Mouse (Mus musculus): ENCODE measurements around the gene Gdi1. TPM values are rescaled to one million over a fixed set of nuclear protein-coding genes. Genes with fewer than 3 reads are reported as not detected.

Gdi1 gene
- polyA plus RNA-seq, 1 experiment from 2014 or later = 219 TPM

DNA sequence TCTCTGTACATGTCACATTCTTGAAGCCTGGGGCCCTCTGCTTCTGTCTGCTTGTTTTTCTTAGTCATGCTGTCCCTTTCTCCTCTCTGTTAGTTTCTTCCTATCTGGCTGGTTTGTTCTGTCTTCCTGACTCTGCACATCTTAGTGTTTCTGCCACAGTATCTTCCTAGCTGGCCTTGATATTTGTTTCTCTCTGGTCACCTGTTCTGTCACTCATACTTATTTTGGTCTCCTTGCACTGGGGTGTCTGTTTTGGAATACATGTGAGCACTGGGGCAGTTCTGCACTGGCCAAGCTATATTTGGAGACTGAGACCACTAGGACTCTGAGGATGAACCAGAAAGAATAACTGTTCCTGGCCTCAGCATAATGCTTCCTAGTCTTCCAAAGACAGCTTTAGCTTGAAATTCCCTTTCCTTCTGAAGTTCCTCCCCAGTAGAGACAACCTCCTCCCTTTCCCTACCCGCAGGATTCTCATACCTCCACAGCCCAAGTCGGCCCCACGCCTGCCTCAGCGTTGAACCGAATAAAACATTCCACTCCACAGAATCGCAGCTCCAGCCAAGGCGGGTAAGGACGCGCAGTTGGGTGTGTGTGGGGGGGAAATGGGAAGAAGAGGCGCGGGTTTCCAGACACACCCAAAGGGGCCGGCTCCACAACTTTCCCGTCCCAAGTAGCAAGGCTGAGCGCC is 23.6 kb upstream of the Gdi1 start:
- peak overlapping the region; percentile 53 for H3K4me3 ChIP-seq (replicated peaks; ENCODE audit: low read length)
- 0 out of 2 replicates have a peak, but pooled peaks have one; percentile 5 for ATAC-seq (ENCODE audit: insufficient read depth, low FRiP score)
- peak overlapping the region; percentile 70 for H3K9ac ChIP-seq (ENCODE audit: low read length)
- no peaks in the 10 kb centered on the region for H3K36me3 ChIP-seq (ENCODE audit: control insufficient read depth, insufficient read depth, low read length)
- H3K4me1 ChIP-seq (ENCODE audit: control insufficient read depth, insufficient read depth, low read length) = peaks cover 6% of the 10 kb centered on the region; the same call in 1 of the 2 replicates
- H3K4me2 ChIP-seq (ENCODE audit: low read depth, low read length) = peak overlapping the region; percentile 65
- WGBS = 8% methylated on average over 14 of the region's 14 CpGs
- H3K27me3 ChIP-seq (ENCODE audit: control insufficient read depth, insufficient read depth, low read length) = no peaks in the 10 kb centered on the region
- H3K9me3 ChIP-seq (replicated peaks; ENCODE audit: control insufficient read depth, low read length) = no peaks in the 10 kb centered on the region
- H3K27ac ChIP-seq (ENCODE audit: low read length) = peak overlapping the region; percentile 93

DNA sequence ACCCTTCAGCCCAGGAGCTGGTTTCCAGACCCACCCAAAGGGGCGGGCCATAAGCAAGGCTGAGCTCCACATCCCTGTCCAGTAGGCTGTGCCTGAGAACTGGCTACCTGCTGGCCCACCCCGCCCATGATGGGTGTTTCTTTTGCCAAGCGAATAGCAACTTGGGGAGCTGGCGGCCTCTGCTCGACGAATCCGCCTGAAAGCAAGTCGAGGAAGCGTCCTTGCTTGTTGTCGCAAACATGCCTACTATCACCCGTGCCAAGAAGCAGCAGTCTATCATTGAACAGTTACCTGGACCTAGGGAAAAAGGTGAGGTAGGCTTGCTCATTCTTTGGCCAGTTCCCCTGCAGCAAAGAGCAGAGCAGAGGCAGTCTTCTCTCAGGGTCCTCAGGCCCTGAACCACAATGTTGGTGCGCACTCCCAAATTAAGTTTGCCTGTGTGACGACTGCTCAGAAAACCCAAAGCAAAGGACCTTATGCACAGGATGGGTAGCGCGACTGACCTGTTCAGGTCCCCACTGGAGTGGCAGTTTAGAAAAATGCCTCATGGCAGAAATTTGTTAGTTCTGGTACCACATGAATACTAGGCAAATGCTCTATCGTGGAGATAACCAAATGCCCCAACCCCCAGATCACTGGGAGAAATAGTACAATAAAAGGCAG is 22.9 kb upstream of the Gdi1 start, which contains the start of the genes Taz and Dnase1l1:
Gene Taz, plus strand, starts transcription at position 181 of the 663 bp plus-strand sequence.
Gene Dnase1l1, minus strand, starts transcription at position 606 of the 663 bp plus-strand sequence.
- Histone ChIP-seq H3K4me1 (ENCODE audit: control insufficient read depth, insufficient read depth, low read length) (peaks cover 6% of the 10 kb centered on the region; the same call in 1 of the 2 replicates), H3K27ac (ENCODE audit: low read length) (peak within 1 kb of the TSS; percentile 93), H3K9ac (ENCODE audit: low read length) (peak within 1 kb of the TSS; percentile 70), H3K4me3 (replicated peaks; ENCODE audit: low read length) (peak within 1 kb of the TSS; percentile 53), H3K4me2 (ENCODE audit: low read depth, low read length) (peak within 1 kb of the TSS; percentile 65), H3K27me3 (ENCODE audit: control insufficient read depth, insufficient read depth, low read length) (no peaks in the 10 kb centered on the region), H3K36me3 (ENCODE audit: control insufficient read depth, insufficient read depth, low read length) (no peaks in the 10 kb centered on the region), H3K9me3 (replicated peaks; ENCODE audit: control insufficient read depth, low read length) (no peaks in the 10 kb centered on the region)
- ATAC-seq (ENCODE audit: insufficient read depth, low FRiP score) = peak; percentile 95
- WGBS = 16% methylated on average over 16 of the region's 16 CpGs

DNA sequence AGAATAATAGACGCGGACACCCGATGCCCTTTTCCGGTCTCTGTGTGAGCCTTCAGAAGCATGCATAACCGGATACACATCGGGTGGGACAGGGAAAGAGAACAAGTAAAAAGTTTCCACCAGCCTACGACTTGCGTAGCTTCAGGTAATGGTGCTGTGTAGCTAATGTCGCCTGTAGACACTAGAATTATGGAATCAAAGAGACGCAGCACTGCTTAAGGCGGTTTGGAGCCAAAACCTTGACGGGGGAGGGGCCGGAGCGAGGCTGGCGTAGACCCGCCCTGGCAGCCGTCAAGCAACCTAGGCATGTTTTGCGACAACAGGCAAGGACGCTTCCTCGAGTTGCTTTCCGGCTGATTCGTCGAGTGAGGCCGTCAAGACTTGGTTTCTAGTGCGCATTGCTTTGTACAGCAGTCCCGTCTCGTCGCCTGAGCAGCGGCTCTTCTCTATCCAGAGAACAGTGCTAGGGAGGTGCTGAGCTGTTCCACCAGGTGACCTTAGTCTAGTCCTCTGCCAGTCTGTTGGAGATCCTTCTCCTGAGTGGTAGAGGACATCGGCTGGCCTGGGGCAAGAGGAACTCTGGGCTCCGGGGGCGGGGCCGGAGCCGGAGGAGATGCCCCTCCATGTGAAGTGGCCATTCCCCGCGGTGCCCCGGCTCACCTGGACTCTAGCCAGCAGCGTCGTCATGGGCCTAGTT is 22.3 kb upstream of the Gdi1 start:
- no peaks in the 10 kb centered on the region for H3K9me3 ChIP-seq (replicated peaks; ENCODE audit: control insufficient read depth, low read length)
- WGBS = 19% methylated on average over 39 of the region's 39 CpGs
- peaks cover 6% of the 10 kb centered on the region; the same call in 1 of the 2 replicates for H3K4me1 ChIP-seq (ENCODE audit: control insufficient read depth, insufficient read depth, low read length)
- peak overlapping the region; percentile 65 for H3K4me2 ChIP-seq (ENCODE audit: low read depth, low read length)
- H3K27me3 ChIP-seq (ENCODE audit: control insufficient read depth, insufficient read depth, low read length) = no peaks in the 10 kb centered on the region
- H3K36me3 ChIP-seq (ENCODE audit: control insufficient read depth, insufficient read depth, low read length) = no peaks in the 10 kb centered on the region
- peak overlapping the region; percentile 53 for H3K4me3 ChIP-seq (replicated peaks; ENCODE audit: low read length)
- peak; percentile 72 for ATAC-seq (ENCODE audit: insufficient read depth, low FRiP score)
- peak overlapping the region; percentile 68 for H3K9ac ChIP-seq (ENCODE audit: low read length)
- peak overlapping the region; percentile 93 for H3K27ac ChIP-seq (ENCODE audit: low read length)

DNA sequence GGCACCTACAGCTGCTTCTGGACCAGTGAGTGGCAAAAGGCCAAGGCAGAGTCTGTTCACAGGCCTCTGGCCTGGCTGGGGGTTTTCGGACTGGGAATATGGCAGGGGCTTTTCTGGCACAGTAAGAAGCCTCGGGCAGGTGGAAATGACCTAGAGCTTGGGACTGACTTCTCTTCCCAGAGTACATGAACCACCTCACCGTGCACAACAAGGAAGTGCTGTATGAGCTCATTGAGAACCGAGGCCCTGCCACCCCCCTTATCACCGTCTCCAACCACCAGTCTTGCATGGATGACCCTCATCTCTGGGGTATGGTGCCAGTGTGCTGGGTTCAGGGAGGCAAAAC is 21.7 kb upstream of the Gdi1 start:
- H3K4me1 ChIP-seq (ENCODE audit: control insufficient read depth, insufficient read depth, low read length) = peaks cover 6% of the 10 kb centered on the region; the same call in 1 of the 2 replicates
- peak overlapping the region; percentile 93 for H3K27ac ChIP-seq (ENCODE audit: low read length)
- H3K4me3 ChIP-seq (replicated peaks; ENCODE audit: low read length) = peak overlapping the region; percentile 53
- H3K4me2 ChIP-seq (ENCODE audit: low read depth, low read length) = peak overlapping the region; percentile 61
- H3K36me3 ChIP-seq (ENCODE audit: control insufficient read depth, insufficient read depth, low read length) = no peaks in the 10 kb centered on the region
- no peaks in the 10 kb centered on the region for H3K27me3 ChIP-seq (ENCODE audit: control insufficient read depth, insufficient read depth, low read length)
- 29% methylated on average over 5 of the region's 5 CpGs for WGBS
- H3K9me3 ChIP-seq (replicated peaks; ENCODE audit: control insufficient read depth, low read length) = no peaks in the 10 kb centered on the region
- ATAC-seq (ENCODE audit: insufficient read depth, low FRiP score) = no peak
- H3K9ac ChIP-seq (ENCODE audit: low read length) = peak overlapping the region; percentile 68

DNA sequence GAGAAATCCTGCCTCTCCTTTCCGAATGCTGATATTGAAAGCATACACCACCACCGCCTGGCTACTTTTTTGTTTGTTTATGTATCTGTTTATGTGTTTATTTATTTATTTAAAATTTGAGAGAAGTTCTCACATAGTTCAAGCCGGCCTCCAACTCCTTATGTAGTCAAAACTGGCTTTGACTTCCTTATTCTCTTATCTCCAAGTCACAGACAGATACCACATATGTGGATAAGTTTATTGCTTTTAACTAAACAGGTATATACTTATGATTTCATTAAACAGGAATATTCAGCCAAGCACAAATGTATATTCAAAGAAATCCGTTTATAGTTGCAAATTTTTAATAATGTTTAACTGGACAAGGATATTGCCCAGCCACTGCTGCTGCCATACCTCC is 11.4 kb upstream of the Gdi1 start:
- H3K4me2 ChIP-seq (ENCODE audit: low read depth, low read length) = no peak overlapping the region
- 0 out of 2 replicates have a peak, but pooled peaks cover 2% of the 10 kb centered on the region for H3K4me1 ChIP-seq (ENCODE audit: control insufficient read depth, insufficient read depth, low read length)
- no peak overlapping the region for H3K4me3 ChIP-seq (replicated peaks; ENCODE audit: low read length)
- ATAC-seq (ENCODE audit: insufficient read depth, low FRiP score) = no peak
- H3K9me3 ChIP-seq (replicated peaks; ENCODE audit: control insufficient read depth, low read length) = no peaks in the 10 kb centered on the region
- H3K9ac ChIP-seq (ENCODE audit: low read length) = no peak overlapping the region
- H3K27ac ChIP-seq (ENCODE audit: low read length) = no peak overlapping the region
- 63% methylated on average over 4 of the region's 4 CpGs for WGBS
- no peaks in the 10 kb centered on the region for H3K27me3 ChIP-seq (ENCODE audit: control insufficient read depth, insufficient read depth, low read length)
- peaks cover 4% of the 10 kb centered on the region; the same call in 1 of the 2 replicates for H3K36me3 ChIP-seq (ENCODE audit: control insufficient read depth, insufficient read depth, low read length)

DNA sequence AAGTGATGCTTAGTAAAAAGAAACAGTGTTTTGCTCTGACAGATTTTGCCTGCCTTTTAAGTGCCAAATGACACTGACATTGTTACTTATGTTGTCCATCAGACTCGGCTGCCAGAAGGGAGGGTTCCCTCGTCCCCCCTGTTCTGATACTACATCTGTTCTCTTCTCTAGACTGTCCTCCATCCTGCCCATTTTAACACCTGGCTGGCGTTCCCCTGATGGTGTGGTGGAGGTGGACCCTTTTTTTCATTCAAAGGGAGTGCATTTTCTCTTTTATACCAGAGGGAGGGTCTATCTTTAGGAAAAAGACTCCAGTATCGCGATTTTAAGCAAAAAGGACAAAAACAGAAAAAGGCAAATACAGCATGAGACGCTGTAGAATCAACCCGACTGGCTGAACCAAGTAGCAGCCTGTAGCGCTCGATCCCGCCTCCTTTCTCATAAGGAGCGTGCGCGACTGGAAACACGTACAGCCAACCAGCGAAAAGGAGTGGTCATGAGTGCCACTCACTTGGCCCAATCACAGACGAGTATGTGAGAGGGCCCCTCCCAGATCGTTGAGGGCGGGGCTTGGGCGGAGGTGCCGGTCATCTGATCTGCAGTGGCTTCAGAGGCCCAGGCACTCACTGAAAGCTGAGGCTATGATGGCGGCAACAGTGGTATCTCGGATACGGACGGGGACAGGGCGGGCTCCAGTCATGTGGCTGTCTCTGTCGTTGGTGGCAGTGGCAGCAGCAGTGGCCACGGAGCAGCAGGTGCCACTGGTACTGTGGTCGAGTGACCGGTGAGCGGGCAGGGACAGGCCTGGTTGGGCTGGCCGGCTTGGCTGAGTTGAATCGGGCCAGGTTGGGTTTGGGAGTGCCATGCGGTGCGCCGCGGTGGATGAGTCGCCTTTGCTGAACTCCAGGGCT is 8.0 kb upstream of the Gdi1 start, which contains the start of gene Atp6ap1:
Gene Atp6ap1, plus strand, starts transcription at position 560 of the 911 bp plus-strand sequence.
- no peaks in the 10 kb centered on the region for H3K9me3 ChIP-seq (replicated peaks; ENCODE audit: control insufficient read depth, low read length)
- peak within 1 kb of the TSS; percentile 65 for H3K4me3 ChIP-seq (replicated peaks; ENCODE audit: low read length)
- H3K36me3 ChIP-seq (ENCODE audit: control insufficient read depth, insufficient read depth, low read length) = no peaks in the 10 kb centered on the region
- H3K27me3 ChIP-seq (ENCODE audit: control insufficient read depth, insufficient read depth, low read length) = no peaks in the 10 kb centered on the region
- WGBS = 11% methylated on average over 37 of the region's 37 CpGs
- peak; percentile 99 for ATAC-seq (ENCODE audit: insufficient read depth, low FRiP score)
- H3K27ac ChIP-seq (ENCODE audit: low read length) = peak within 1 kb of the TSS; percentile 66
- 0 out of 2 replicates have a peak, but pooled peaks cover 2% of the 10 kb centered on the region for H3K4me1 ChIP-seq (ENCODE audit: control insufficient read depth, insufficient read depth, low read length)
- H3K4me2 ChIP-seq (ENCODE audit: low read depth, low read length) = peak within 1 kb of the TSS; percentile 69
- peak within 1 kb of the TSS; percentile 79 for H3K9ac ChIP-seq (ENCODE audit: low read length)

DNA sequence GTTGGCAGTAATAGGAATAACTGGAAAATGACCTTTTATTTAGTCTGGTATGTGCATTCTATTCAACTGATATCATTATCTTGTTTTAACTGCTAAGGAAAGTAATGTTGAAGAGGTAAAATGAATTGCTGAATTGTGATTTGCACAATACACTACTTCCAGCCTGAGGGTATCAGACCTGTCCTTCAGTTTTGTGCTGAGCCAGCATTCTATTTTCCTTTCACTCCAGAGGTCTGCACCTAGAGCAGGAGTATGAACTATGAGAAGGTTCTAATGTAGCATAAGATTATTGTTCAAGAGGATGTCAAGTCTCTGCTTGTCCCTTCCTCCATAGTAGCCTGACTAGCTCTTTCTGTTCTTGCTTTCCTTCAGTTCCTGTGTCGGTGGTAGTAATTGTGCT is 6.5 kb upstream of the Gdi1 start:
- ATAC-seq (ENCODE audit: insufficient read depth, low FRiP score) = no peak
- H3K27ac ChIP-seq (ENCODE audit: low read length) = no peak overlapping the region
- 0 out of 2 replicates have a peak, but pooled peaks cover 2% of the 10 kb centered on the region for H3K4me1 ChIP-seq (ENCODE audit: control insufficient read depth, insufficient read depth, low read length)
- no peaks in the 10 kb centered on the region for H3K9me3 ChIP-seq (replicated peaks; ENCODE audit: control insufficient read depth, low read length)
- H3K36me3 ChIP-seq (ENCODE audit: control insufficient read depth, insufficient read depth, low read length) = no peaks in the 10 kb centered on the region
- 84% methylated on average over 1 of the region's 1 CpGs for WGBS
- no peaks in the 10 kb centered on the region for H3K27me3 ChIP-seq (ENCODE audit: control insufficient read depth, insufficient read depth, low read length)
- H3K9ac ChIP-seq (ENCODE audit: low read length) = no peak overlapping the region
- no peak overlapping the region for H3K4me2 ChIP-seq (ENCODE audit: low read depth, low read length)
- H3K4me3 ChIP-seq (replicated peaks; ENCODE audit: low read length) = no peak overlapping the region

DNA sequence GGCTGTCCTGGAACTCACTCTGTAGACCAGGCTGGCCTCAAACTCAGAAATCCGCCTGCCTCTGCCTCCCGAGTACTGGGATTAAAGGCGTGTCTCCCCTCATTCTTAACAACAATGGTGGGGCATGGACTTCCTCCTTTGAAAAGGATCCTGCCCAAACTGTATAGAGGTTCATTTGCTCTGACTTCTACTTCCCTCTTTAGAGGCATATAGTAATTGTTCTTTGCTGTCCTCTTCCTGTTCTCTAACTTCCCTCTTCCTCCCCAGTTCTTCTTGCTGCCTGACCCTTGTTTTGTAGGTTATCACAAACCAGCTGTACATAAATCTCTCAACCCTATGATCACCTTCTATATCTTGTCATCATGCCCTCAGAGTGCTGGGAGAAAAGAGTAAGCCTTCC is 5.1 kb upstream of the Gdi1 start:
- Histone ChIP-seq H3K9me3 (replicated peaks; ENCODE audit: control insufficient read depth, low read length) (no peaks in the 10 kb centered on the region), H3K4me1 (ENCODE audit: control insufficient read depth, insufficient read depth, low read length) (0 out of 2 replicates have a peak, but pooled peaks cover 2% of the 10 kb centered on the region), H3K27me3 (ENCODE audit: control insufficient read depth, insufficient read depth, low read length) (no peaks in the 10 kb centered on the region), H3K36me3 (ENCODE audit: control insufficient read depth, insufficient read depth, low read length) (0 out of 2 replicates have a peak, but pooled peaks cover 2% of the 10 kb centered on the region), H3K4me3 (replicated peaks; ENCODE audit: low read length) (no peak overlapping the region), H3K27ac (ENCODE audit: low read length) (no peak overlapping the region), H3K4me2 (ENCODE audit: low read depth, low read length) (no peak overlapping the region), H3K9ac (ENCODE audit: low read length) (no peak overlapping the region)
- no peak for ATAC-seq (ENCODE audit: insufficient read depth, low FRiP score)
- 74% methylated on average over 3 of the region's 3 CpGs for WGBS
